8 mouse cellular contexts compared by ENCODE assay signal in genomic region chr5:24452691-24453233, GRCm38 (mm10). TPM values are rescaled to one million over a fixed set of nuclear protein-coding genes. Genes with fewer than 3 reads are reported as not detected.
DNase-seq lines count a peak whose midpoint lies in the region; ATAC-seq and TF ChIP-seq lines count a peak whose summit lies in the region.

No protein-coding gene starts in this region.

- WGBS in forebrain, embryonic 13.5 days = under 1% methylated on average over 28 of the region's 29 CpGs
- 1% methylated on average over 25 of the region's 29 CpGs for WGBS in macrophage (ENCODE audit: missing documents)
- under 1% methylated on average over 29 of the region's 29 CpGs for WGBS in stomach, embryonic 15.5 days

- no peaks in the 10 kb centered on the region for H3K9me3 ChIP-seq in forebrain, embryonic 13.5 days (replicated peaks)
- H3K9me3 ChIP-seq in stomach, embryonic 15.5 days = no peaks in the 10 kb centered on the region

- peaks cover 14% of the 10 kb centered on the region; the same call in 1 of the 2 replicates for H3K36me3 ChIP-seq in forebrain, embryonic 13.5 days (ENCODE audit: poor library complexity, severe bottlenecking)
- H3K36me3 ChIP-seq in macrophage (ENCODE audit: inconsistent target) = no peaks in the 10 kb centered on the region
- H3K36me3 ChIP-seq in stomach, embryonic 15.5 days = no peaks in the 10 kb centered on the region

- H3K27ac ChIP-seq in forebrain, embryonic 13.5 days = peak overlapping the region; percentile 93
- H3K27ac ChIP-seq in macrophage = peak overlapping the region; percentile 80
- H3K27ac ChIP-seq in stomach, embryonic 15.5 days = peak overlapping the region; percentile 90

- peaks cover 53% of the 10 kb centered on the region for H3K79me2 ChIP-seq in macrophage (ENCODE audit: inconsistent target)

- DNase-seq in adrenal gland, adult (ENCODE audit: inconsistent age in 2 of 2, low spot score in 1 of 2) = peak; percentile 62 to 84
- DNase-seq in adrenal gland, postnatal 4 days (ENCODE audit: low spot score in 2 of 2) = no peak
- DNase-seq in 416B (ENCODE audit: low read depth) = peak; percentile 25
- DNase-seq in brain, embryonic 14.5 days (ENCODE audit: low read depth) = peak; percentile 41

- no peak for TF ChIP-seq CTCF in brain, embryonic 14.5 days (IDR thresholded peaks at IDR 0.05; ENCODE audit: borderline replicate concordance, extremely low read depth, insufficient read depth, insufficient read length)

- H3K4me3 ChIP-seq in forebrain, embryonic 13.5 days = peak overlapping the region; percentile 94
- peak overlapping the region; percentile 81 for H3K4me3 ChIP-seq in macrophage (ENCODE audit: inconsistent target)
- peak overlapping the region; percentile 86 for H3K4me3 ChIP-seq in stomach, embryonic 15.5 days (replicated peaks)

- H3K27me3 ChIP-seq in forebrain, embryonic 13.5 days = peaks cover 12% of the 10 kb centered on the region
- no peaks in the 10 kb centered on the region for H3K27me3 ChIP-seq in stomach, embryonic 15.5 days (replicated peaks)

- TF ChIP-seq POLR2A in brain, embryonic 14.5 days (IDR thresholded peaks at IDR 0.05; ENCODE audit: borderline replicate concordance, extremely low read depth, insufficient read depth, insufficient read length, poor library complexity, severe bottlenecking) = no peak

- peaks cover 51% of the 10 kb centered on the region for H3K4me1 ChIP-seq in forebrain, embryonic 13.5 days
- peaks cover 37% of the 10 kb centered on the region for H3K4me1 ChIP-seq in stomach, embryonic 15.5 days

- peak overlapping the region; percentile 96 for H3K9ac ChIP-seq in forebrain, embryonic 13.5 days
- peak overlapping the region; percentile 92 for H3K9ac ChIP-seq in stomach, embryonic 15.5 days

- 0 out of 2 replicates have a peak, but pooled peaks have one; percentile 0 for ATAC-seq in forebrain, embryonic 13.5 days
- ATAC-seq in inflammation-experienced regulatory T-cells, adult 6 months = peak; percentile 4
- ATAC-seq in stomach, embryonic 15.5 days (ENCODE audit: insufficient read depth, low FRiP score, low read depth) = no peak

- peak overlapping the region; percentile 100 for H3K4me2 ChIP-seq in forebrain, embryonic 13.5 days
- H3K4me2 ChIP-seq in stomach, embryonic 15.5 days = peak overlapping the region; percentile 92

RNA-seq across cellular contexts. Expression of gene Agap3, which starts 0.8 kb away (rescaled TPM):
- 10 to 100 TPM; 88.4 to 89.2 TPM for total RNA-seq in adrenal gland, postnatal 4 days (2021)
- 176 and 244 TPM in 2 replicates for polyA plus RNA-seq in brain, embryonic 14.5 days (2012; rRNA removed)
- polyA plus RNA-seq in forebrain, embryonic 13.5 days (2015; fragmentation: Nextera tagmentation; extraction: Ambion mirVana) = 38.0 and 39.2 TPM in 2 replicates
- 1 to 10 TPM; 5.4 to 9.7 (median 7.5) TPM for polyA plus RNA-seq in inflammation-experienced regulatory T-cells, adult 6 months (2017; shearing (Covaris generic))
- total RNA-seq in macrophage (2018; cell fraction: chromatin; rRNA removed) = 100 to 1,000 TPM in 5 of 26 experiments, 10 to 100 TPM in 21; 11.4 to 164 (median 72.2) TPM
- total RNA-seq in macrophage (2018; cell fraction: cytosol; rRNA removed) = 10 to 100 TPM; 35.1 to 92.7 (median 58.6) TPM
- total RNA-seq in macrophage (2018; cell fraction: nucleus; rRNA removed) = 100 to 1,000 TPM in 4 of 26 experiments, 10 to 100 TPM in 22; 32.2 to 124 (median 62.0) TPM
- 54.8 to 72.0 TPM (median 61.6 TPM) in 3 replicates for polyA plus RNA-seq in macrophage (2018)
- polyA plus RNA-seq in stomach, embryonic 15.5 days (2015; fragmentation: Nextera tagmentation; extraction: Ambion mirVana) = 35.9 and 37.7 TPM in 2 replicates

RNA-seq across cellular contexts. Expression of gene Tmub1, which starts 5.1 kb away (rescaled TPM):
- total RNA-seq in adrenal gland, postnatal 4 days (2021) = 10 to 100 TPM; 11.1 to 11.3 TPM
- 60.7 and 67.7 TPM in 2 replicates for polyA plus RNA-seq in brain, embryonic 14.5 days (2012; rRNA removed)
- polyA plus RNA-seq in forebrain, embryonic 13.5 days (2015; fragmentation: Nextera tagmentation; extraction: Ambion mirVana) = 32.5 and 35.4 TPM in 2 replicates
- polyA plus RNA-seq in inflammation-experienced regulatory T-cells, adult 6 months (2017; shearing (Covaris generic)) = 10 to 100 TPM; 50.9 to 68.9 (median 59.0) TPM
- 1 to 10 TPM in 12 of 26 experiments, under 1 TPM in 4, not detected in 10; 0.63 to 4.0 (median 1.4) TPM for total RNA-seq in macrophage (2018; cell fraction: chromatin; rRNA removed)
- 10 to 100 TPM in 10 of 26 experiments, 1 to 10 TPM in 16; 3.9 to 13.7 (median 9.5) TPM for total RNA-seq in macrophage (2018; cell fraction: cytosol; rRNA removed)
- total RNA-seq in macrophage (2018; cell fraction: nucleus; rRNA removed) = 1 to 10 TPM in 25 of 26 experiments, under 1 TPM in 1; 0.98 to 8.8 (median 3.9) TPM
- 7.8 to 14.5 TPM (median 12.4 TPM) in 3 replicates for polyA plus RNA-seq in macrophage (2018)
- polyA plus RNA-seq in stomach, embryonic 15.5 days (2015; fragmentation: Nextera tagmentation; extraction: Ambion mirVana) = 22.0 and 22.3 TPM in 2 replicates

RNA-seq across cellular contexts. Expression of gene Fastk, which starts 7.7 kb away (rescaled TPM):
- total RNA-seq in adrenal gland, postnatal 4 days (2021) = 100 to 1,000 TPM; 108 to 127 TPM
- 152 and 248 TPM in 2 replicates for polyA plus RNA-seq in brain, embryonic 14.5 days (2012; rRNA removed)
- polyA plus RNA-seq in forebrain, embryonic 13.5 days (2015; fragmentation: Nextera tagmentation; extraction: Ambion mirVana) = 85.3 and 86.9 TPM in 2 replicates
- polyA plus RNA-seq in inflammation-experienced regulatory T-cells, adult 6 months (2017; shearing (Covaris generic)) = 10 to 100 TPM; 32.1 to 63.3 (median 63.0) TPM
- 100 to 1,000 TPM in 14 of 26 experiments, 10 to 100 TPM in 12; 50.0 to 163 (median 113) TPM for total RNA-seq in macrophage (2018; cell fraction: chromatin; rRNA removed)
- total RNA-seq in macrophage (2018; cell fraction: cytosol; rRNA removed) = 10 to 100 TPM; 21.5 to 41.1 (median 31.1) TPM
- total RNA-seq in macrophage (2018; cell fraction: nucleus; rRNA removed) = 100 to 1,000 TPM in 4 of 26 experiments, 10 to 100 TPM in 22; 38.9 to 116 (median 73.8) TPM
- polyA plus RNA-seq in macrophage (2018) = 30.5 to 41.6 TPM (median 31.5 TPM) in 3 replicates
- polyA plus RNA-seq in stomach, embryonic 15.5 days (2015; fragmentation: Nextera tagmentation; extraction: Ambion mirVana) = 98.1 and 103 TPM in 2 replicates

RNA-seq across cellular contexts. Expression of gene Slc4a2, which starts 29.1 kb away (rescaled TPM):
- 10 to 100 TPM; 60.8 to 70.1 TPM for total RNA-seq in adrenal gland, postnatal 4 days (2021)
- polyA plus RNA-seq in brain, embryonic 14.5 days (2012; rRNA removed) = 38.9 and 41.4 TPM in 2 replicates
- 19.5 and 23.3 TPM in 2 replicates for polyA plus RNA-seq in forebrain, embryonic 13.5 days (2015; fragmentation: Nextera tagmentation; extraction: Ambion mirVana)
- 10 to 100 TPM; 11.4 to 17.1 (median 12.4) TPM for polyA plus RNA-seq in inflammation-experienced regulatory T-cells, adult 6 months (2017; shearing (Covaris generic))
- 100 to 1,000 TPM in 14 of 26 experiments, 10 to 100 TPM in 12; 39.0 to 197 (median 104) TPM for total RNA-seq in macrophage (2018; cell fraction: chromatin; rRNA removed)
- 10 to 100 TPM; 17.3 to 43.5 (median 30.9) TPM for total RNA-seq in macrophage (2018; cell fraction: cytosol; rRNA removed)
- total RNA-seq in macrophage (2018; cell fraction: nucleus; rRNA removed) = 100 to 1,000 TPM in 4 of 26 experiments, 10 to 100 TPM in 22; 38.0 to 127 (median 68.2) TPM
- polyA plus RNA-seq in macrophage (2018) = 21.8 to 34.7 TPM (median 34.2 TPM) in 3 replicates
- polyA plus RNA-seq in stomach, embryonic 15.5 days (2015; fragmentation: Nextera tagmentation; extraction: Ambion mirVana) = 38.8 and 44.6 TPM in 2 replicates

RNA-seq across cellular contexts. Expression of gene Cdk5, which starts 29.4 kb away (rescaled TPM):
- 10 to 100 TPM; 42.6 to 43.9 TPM for total RNA-seq in adrenal gland, postnatal 4 days (2021)
- 159 and 252 TPM in 2 replicates for polyA plus RNA-seq in brain, embryonic 14.5 days (2012; rRNA removed)
- polyA plus RNA-seq in forebrain, embryonic 13.5 days (2015; fragmentation: Nextera tagmentation; extraction: Ambion mirVana) = 80.7 and 84.0 TPM in 2 replicates
- 10 to 100 TPM; 47.6 to 66.2 (median 62.8) TPM for polyA plus RNA-seq in inflammation-experienced regulatory T-cells, adult 6 months (2017; shearing (Covaris generic))
- total RNA-seq in macrophage (2018; cell fraction: chromatin; rRNA removed) = 10 to 100 TPM; 20.2 to 77.5 (median 50.6) TPM
- total RNA-seq in macrophage (2018; cell fraction: cytosol; rRNA removed) = 10 to 100 TPM; 12.6 to 17.8 (median 15.1) TPM
- 10 to 100 TPM; 13.4 to 62.9 (median 39.9) TPM for total RNA-seq in macrophage (2018; cell fraction: nucleus; rRNA removed)
- 15.2 to 21.5 TPM (median 20.5 TPM) in 3 replicates for polyA plus RNA-seq in macrophage (2018)
- 37.3 and 41.2 TPM in 2 replicates for polyA plus RNA-seq in stomach, embryonic 15.5 days (2015; fragmentation: Nextera tagmentation; extraction: Ambion mirVana)

Comparison
In these comparisons a context has a peak if more than half of its experiments do, and no peak if none do; other contexts are left out.
1. DNase-seq: peak in adrenal gland, adult (2 of 2), 416B (single experiment) and brain, embryonic 14.5 days (single experiment); none in adrenal gland, postnatal 4 days (0 of 2).
2. Peak in every context shown above with its lines, with median percentiles within 50 percentile points of each other: H3K27ac ChIP-seq and H3K4me3 ChIP-seq.